Mouse (Mus musculus): ENCODE data around the gene Fbxo5. TPM values are rescaled to one million over a fixed set of nuclear protein-coding genes. Genes with fewer than 3 reads are reported as not detected.

Fbxo5 gene
- polyA plus RNA-seq, 1 experiment from 2014 or later = 37.9 TPM

Other genes starting within 250 kb of the Fbxo5 start
- gene Myct1, start 211.8 kb downstream of the Fbxo5 start, polyA plus RNA-seq (2015; fragmentation: Nextera tagmentation; extraction: Ambion mirVana) = 5.2 and 7.9 TPM in 2 replicates
- gene Vip, start 166.4 kb downstream of the Fbxo5 start, polyA plus RNA-seq (2015; fragmentation: Nextera tagmentation; extraction: Ambion mirVana) = 0.13 and 0.37 TPM in 2 replicates
- gene Mtrf1l, start 18.3 kb upstream of the Fbxo5 start, polyA plus RNA-seq (2015; fragmentation: Nextera tagmentation; extraction: Ambion mirVana) = 11.1 and 12.2 TPM in 2 replicates
- 0.77 and 1.1 TPM in 2 replicates for gene Rgs17, start 116.8 kb upstream of the Fbxo5 start, polyA plus RNA-seq (2015; fragmentation: Nextera tagmentation; extraction: Ambion mirVana)

Data from heart, embryonic 15.5 days (tissue).